Mouse (Mus musculus) stomach, postnatal 0 days (tissue): ENCODE data around the gene Bsx.

ENCODE experiments used
- CTCF ChIP-seq: IDR thresholded peaks from 2 replicates; pipeline ENCODE4 v1.5.1; 2016; ENCODE audit warnings: antibody characterized with exemption, low read depth, mild to moderate bottlenecking, moderate library complexity
- EP300 ChIP-seq: optimal IDR thresholded peaks from 2 replicates; pipeline ENCODE3; 2016; ENCODE audit warnings: antibody characterized with exemption

- TF ChIP-seq CTCF: no peak
- no peak for TF ChIP-seq EP300
Observed at GRCm38 (mm10) chr9:40870331-40870730, 3.6 kb upstream of the Bsx start.
